Mouse (Mus musculus) liver, adult 2 months (tissue): Measurements from ENCODE around the gene Slc39a11.

Experiments used
- CTCF ChIP-seq: fragments of 200-500 bp; IDR thresholded peaks from 2 replicates; pipeline ENCODE4 v1.5.1; 2011; ENCODE audit warnings: low read depth, low read length, control low read depth
- POLR2A ChIP-seq: fragments of 200-500 bp; IDR thresholded peaks from 2 replicates; pipeline ENCODE4 v1.6.1; 2011; ENCODE audit warnings: low read length, control low read depth; ENCODE audit not compliant: insufficient read depth; ENCODE audit errors: extremely low read depth

- no peak for TF ChIP-seq CTCF
- no peak for TF ChIP-seq POLR2A
Observed at GRCm38 (mm10) chr11:113335706-113336105, 314.2 kb downstream of the Slc39a11 start.
